Comparison of ENCODE assay signal across 15 mouse cellular contexts in genomic region chr15:10621194-10621593, GRCm38 (mm10).
A peak's percentile ranks its signal among the peaks of the same experiment; 100 is the strongest.
DNase-seq lines count a peak whose midpoint lies in the region; ATAC-seq and TF ChIP-seq lines count a peak whose summit lies in the region.
"Had no signal": no experiment of that assay in that cellular context is flagged by ENCODE, and none has a peak within 500 bp of the region (broad histone marks: within the 10 kb centered on the region; RNA-seq: fewer than 3 reads in every experiment).

No protein-coding gene starts in this region.

- H3K9ac ChIP-seq in midbrain, embryonic 14.5 days (replicated peaks; ENCODE audit: low read length), result no peak overlapping the region
- H3K9ac ChIP-seq in stomach, postnatal 0 days (ENCODE audit: low read length), result no peak overlapping the region
- H3K9ac ChIP-seq: heart, embryonic 15.5 days; hindbrain, embryonic 15.5 days had no signal

- DNase-seq in cerebellum, postnatal 14 days, result peak; percentile 37 to 60
- no peak for DNase-seq in midbrain, embryonic 10.5 days (ENCODE audit: low spot score)
- no peak for DNase-seq in midbrain, embryonic 14.5 days
- DNase-seq in left cerebral cortex, postnatal 14 days (ENCODE audit: low spot score in 2 of 2), result peak; percentile 8 to 17
- no peak for DNase-seq in stomach, postnatal 0 days (ENCODE audit: low spot score)
- no peak for DNase-seq in urinary bladder, postnatal 4 days (ENCODE audit: low spot score in 2 of 2)
- no peak for DNase-seq in lung, postnatal 36 days
- DNase-seq: adrenal gland, adult 8-10 months; gastrocnemius, postnatal 14 days; kidney, adult 8-10 months had no signal

- TF ChIP-seq CTCF in stomach, postnatal 0 days (IDR thresholded peaks at IDR 0.05; ENCODE audit: low read depth), result peak; percentile 10; the same call in 1 of the 2 replicates

- peaks cover 46% of the 10 kb centered on the region for H3K36me3 ChIP-seq in midbrain, embryonic 10.5 days
- H3K36me3 ChIP-seq in midbrain, embryonic 14.5 days (ENCODE audit: control insufficient read depth, insufficient read depth, low read length), result no peaks in the 10 kb centered on the region
- H3K36me3 ChIP-seq in stomach, postnatal 0 days (ENCODE audit: control insufficient read depth, insufficient read depth, low read length), result no peaks in the 10 kb centered on the region
- H3K36me3 ChIP-seq: heart, embryonic 15.5 days; hindbrain, embryonic 15.5 days had no signal

- H3K9me3 ChIP-seq in midbrain, embryonic 10.5 days (replicated peaks), result peaks cover 6% of the 10 kb centered on the region; the same call in 1 of the 2 replicates
- no peaks in the 10 kb centered on the region for H3K9me3 ChIP-seq in midbrain, embryonic 14.5 days (ENCODE audit: control insufficient read depth, low read length)
- H3K9me3 ChIP-seq in stomach, postnatal 0 days (ENCODE audit: control insufficient read depth, low read length), result peaks cover 4% of the 10 kb centered on the region; the same call in 1 of the 2 replicates
- H3K9me3 ChIP-seq: heart, embryonic 15.5 days; hindbrain, embryonic 15.5 days had no signal

- H3K27ac ChIP-seq in midbrain, embryonic 10.5 days (replicated peaks), result peak overlapping the region; percentile 55; the same call in 1 of the 2 replicates
- no peak overlapping the region for H3K27ac ChIP-seq in midbrain, embryonic 14.5 days (replicated peaks; ENCODE audit: low read depth, low read length)
- H3K27ac ChIP-seq in stomach, postnatal 0 days (replicated peaks), result no peak overlapping the region
- H3K27ac ChIP-seq: heart, embryonic 15.5 days; hindbrain, embryonic 15.5 days had no signal

- TF ChIP-seq EP300 in stomach, postnatal 0 days (optimal IDR thresholded peaks at IDR 0.05), result no peak

- no peak overlapping the region for H3K4me2 ChIP-seq in midbrain, embryonic 14.5 days (ENCODE audit: low read length)
- H3K4me2 ChIP-seq in stomach, postnatal 0 days (replicated peaks; ENCODE audit: low read depth), result no peak overlapping the region
- H3K4me2 ChIP-seq: heart, embryonic 15.5 days; hindbrain, embryonic 15.5 days; midbrain, embryonic 11.5 days had no signal

- ATAC-seq in cerebellum, adult (ENCODE audit: insufficient number of reproducible peaks, low FRiP score, low TSS enrichment), result no peak
- no peak for ATAC-seq in midbrain, embryonic 14.5 days (ENCODE audit: low FRiP score, low TSS enrichment)
- no peak for ATAC-seq in stomach, postnatal 0 days (ENCODE audit: low FRiP score, low TSS enrichment)
- ATAC-seq: lung, postnatal 0 days had no signal

- H3K4me3 ChIP-seq in midbrain, embryonic 10.5 days, result no peak overlapping the region
- no peak overlapping the region for H3K4me3 ChIP-seq in midbrain, embryonic 14.5 days (replicated peaks; ENCODE audit: low read depth, low read length)
- no peak overlapping the region for H3K4me3 ChIP-seq in stomach, postnatal 0 days (ENCODE audit: low read depth, low read length)
- H3K4me3 ChIP-seq: heart, embryonic 15.5 days; hindbrain, embryonic 15.5 days had no signal

- intact Hi-C loops in left cerebral cortex, postnatal 14 days (cut with DNase I), result no loop called here

- H3K4me1 ChIP-seq in midbrain, embryonic 10.5 days, result peaks cover 33% of the 10 kb centered on the region
- H3K4me1 ChIP-seq in midbrain, embryonic 14.5 days (ENCODE audit: control insufficient read depth, insufficient read depth, low read length), result no peaks in the 10 kb centered on the region
- peaks cover 2% of the 10 kb centered on the region for H3K4me1 ChIP-seq in stomach, postnatal 0 days (replicated peaks; ENCODE audit: control insufficient read depth, insufficient read depth)
- H3K4me1 ChIP-seq: heart, embryonic 15.5 days; hindbrain, embryonic 15.5 days had no signal

- no peaks in the 10 kb centered on the region for H3K27me3 ChIP-seq in midbrain, embryonic 10.5 days (ENCODE audit: low read depth, poor library complexity, severe bottlenecking)
- H3K27me3 ChIP-seq in midbrain, embryonic 14.5 days (ENCODE audit: control insufficient read depth, insufficient read depth, low read length), result no peaks in the 10 kb centered on the region
- H3K27me3 ChIP-seq in stomach, postnatal 0 days (ENCODE audit: control insufficient read depth, insufficient read depth, low read length), result no peaks in the 10 kb centered on the region
- H3K27me3 ChIP-seq: heart, embryonic 15.5 days; hindbrain, embryonic 15.5 days had no signal

- 90% methylated on average over 8 of the region's 8 CpGs for WGBS in midbrain, embryonic 10.5 days
- 93% methylated on average over 8 of the region's 8 CpGs for WGBS in midbrain, embryonic 14.5 days
- 79% methylated on average over 8 of the region's 8 CpGs for WGBS in stomach, postnatal 0 days

Comparison
In these comparisons a context has a peak if more than half of its experiments do, and no peak if none do; other contexts are left out.
1. DNase-seq: peak in cerebellum, postnatal 14 days (2 of 2) and left cerebral cortex, postnatal 14 days (2 of 2); none in midbrain, embryonic 10.5 days (single experiment), midbrain, embryonic 14.5 days (single experiment), stomach, postnatal 0 days (single experiment), urinary bladder, postnatal 4 days (0 of 2) and lung, postnatal 36 days (single experiment).